Mouse (Mus musculus) liver, embryonic 14.5 days (tissue): ENCODE measurements around the gene 1810055G02Rik.

Experiments used
- CTCF ChIP-seq: IDR thresholded peaks from 2 replicates; pipeline ENCODE4 v1.5.1; 2016; ENCODE audit warnings: antibody characterized with exemption, low read depth, control low read depth
- EP300 ChIP-seq: IDR thresholded peaks from 2 replicates; pipeline ENCODE4 v1.6.1; 2016; ENCODE audit warnings: antibody characterized with exemption, low read depth

GRCm38 (mm10) chr19:3766378-3766777 is 58.3 kb downstream of the 1810055G02Rik start:
- TF ChIP-seq CTCF (no peak), EP300 (no peak)
